Mouse (Mus musculus): ENCODE results near the gene Trub1. TPM values are rescaled to one million over a fixed set of nuclear protein-coding genes. Genes with fewer than 3 reads are reported as not detected.

Gene Trub1
- polyA plus RNA-seq, 1 experiment = 5.4 TPM

DNA sequence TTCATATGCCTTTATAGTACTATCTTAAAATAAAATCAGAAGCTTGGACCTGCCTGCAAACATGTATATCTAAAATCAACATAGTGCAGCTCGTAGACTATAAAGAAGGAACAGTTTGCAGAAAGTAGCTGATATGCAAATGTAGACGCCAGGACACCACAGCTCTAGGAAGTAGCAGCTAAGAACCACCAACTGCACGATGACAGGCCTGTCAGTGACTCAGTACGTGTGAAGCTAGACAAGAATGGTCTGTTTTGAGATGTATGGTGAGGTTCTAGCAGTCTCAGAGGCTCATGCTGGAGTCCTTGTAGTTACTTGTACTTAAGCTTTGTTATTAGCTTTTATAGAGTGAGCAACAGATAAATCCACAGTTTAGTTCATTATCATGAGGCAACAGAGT is 22.6 kb downstream of the Trub1 start:
- Histone ChIP-seq H3K27me3 (ENCODE audit: control insufficient read depth, insufficient read depth, insufficient read length) (no peaks in the 10 kb centered on the region), H3K36me3 (ENCODE audit: control insufficient read depth, insufficient read depth) (peaks cover 24% of the 10 kb centered on the region)
- TF ChIP-seq MAX (IDR thresholded peaks at IDR 0.05) (no peak), CTCF (IDR thresholded peaks at IDR 0.05; ENCODE audit: control insufficient read depth, insufficient read depth, insufficient read length) (no peak), FOSL1 (IDR thresholded peaks at IDR 0.05; ENCODE audit: insufficient read depth, low read length, poor library complexity, severe bottlenecking) (no peak), MYOG (IDR thresholded peaks at IDR 0.05; ENCODE audit: control insufficient read depth, extremely low read depth, insufficient read length) (no peak), CEBPB (IDR thresholded peaks at IDR 0.05; ENCODE audit: low read depth) (no peak), MYOD1 (IDR thresholded peaks at IDR 0.05; ENCODE audit: control insufficient read depth, insufficient read length, low read depth) (no peak), USF1 (IDR thresholded peaks at IDR 0.05; ENCODE audit: low read depth) (no peak)

DNA sequence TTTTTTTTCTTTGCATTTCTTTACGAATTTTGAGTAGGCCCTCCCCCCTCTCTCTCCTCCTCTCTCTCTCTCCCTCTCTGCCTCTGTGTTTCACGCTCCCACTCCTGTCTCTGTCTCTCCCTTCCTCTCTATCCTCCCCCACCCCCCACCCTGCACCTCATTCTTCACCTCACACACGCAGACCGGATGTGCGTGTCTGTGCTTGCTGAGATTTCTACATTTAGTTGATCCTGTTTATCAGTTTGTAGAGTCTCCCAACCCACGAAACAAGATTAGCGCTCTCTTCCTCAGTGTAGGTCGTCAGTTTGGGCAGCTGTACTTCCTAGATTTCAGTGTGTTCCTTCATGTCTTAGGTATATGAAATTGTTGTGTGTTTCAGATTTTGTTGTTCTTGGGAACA is 24.6 kb downstream of the Trub1 start:
- Histone ChIP-seq H3K27me3 (ENCODE audit: control insufficient read depth, insufficient read depth, insufficient read length) (no peaks in the 10 kb centered on the region), H3K4me3 (ENCODE audit: insufficient read depth, poor library complexity, severe bottlenecking) (no peak overlapping the region), H3K79me3 (ENCODE audit: low read depth) (no peaks in the 10 kb centered on the region), H3K79me2 (ENCODE audit: control insufficient read depth, insufficient read depth) (no peaks in the 10 kb centered on the region), H3K36me3 (ENCODE audit: control insufficient read depth, insufficient read depth) (peaks cover 13% of the 10 kb centered on the region), H3ac (ENCODE audit: control insufficient read depth, insufficient read length, low read depth) (no peak overlapping the region)
- no peak for TF ChIP-seq CTCF (IDR thresholded peaks at IDR 0.05; ENCODE audit: control insufficient read depth, insufficient read depth, insufficient read length)
- TF ChIP-seq FOSL1 (IDR thresholded peaks at IDR 0.05; ENCODE audit: insufficient read depth, low read length, poor library complexity, severe bottlenecking) = no peak
- no peak for TF ChIP-seq MYOD1 (IDR thresholded peaks at IDR 0.05; ENCODE audit: control insufficient read depth, insufficient read length, low read depth)
- TF ChIP-seq MAX (IDR thresholded peaks at IDR 0.05) = no peak
- no peak for TF ChIP-seq CEBPB (IDR thresholded peaks at IDR 0.05; ENCODE audit: low read depth)
- TF ChIP-seq MYOG (IDR thresholded peaks at IDR 0.05; ENCODE audit: control insufficient read depth, extremely low read depth, insufficient read length) = no peak
- no peak for TF ChIP-seq USF1 (IDR thresholded peaks at IDR 0.05; ENCODE audit: low read depth)

More for the DNA sequence above, 22.6 kb downstream of the Trub1 start:
- Histone ChIP-seq H3K79me3 (ENCODE audit: low read depth) (no peaks in the 10 kb centered on the region), H3ac (ENCODE audit: control insufficient read depth, insufficient read length, low read depth) (no peak overlapping the region), H3K79me2 (ENCODE audit: control insufficient read depth, insufficient read depth) (no peaks in the 10 kb centered on the region), H3K4me3 (ENCODE audit: insufficient read depth, poor library complexity, severe bottlenecking) (no peak overlapping the region)

DNA sequence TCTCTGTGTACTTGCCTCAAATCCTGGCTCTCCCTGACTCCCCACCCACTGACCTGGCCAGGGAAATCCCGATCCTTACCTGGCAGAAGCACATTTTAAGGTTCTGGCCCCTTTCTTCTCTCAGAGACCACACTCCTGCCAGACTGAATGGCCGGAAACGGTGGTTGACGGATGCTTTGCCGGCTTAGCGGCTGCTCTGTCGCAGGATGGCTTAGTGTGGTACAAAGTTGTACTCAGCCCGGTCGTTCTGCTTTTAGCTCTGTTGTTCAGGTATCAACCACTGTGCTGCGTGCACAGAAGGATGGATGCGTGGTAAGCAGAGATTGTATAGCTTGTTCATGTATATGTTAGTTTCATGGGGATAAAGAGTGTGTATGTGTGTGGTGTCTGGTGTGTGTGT is 25.3 kb downstream of the Trub1 start:
- H3K4me3 ChIP-seq (ENCODE audit: insufficient read depth, poor library complexity, severe bottlenecking) = no peak overlapping the region
- H3K36me3 ChIP-seq (ENCODE audit: control insufficient read depth, insufficient read depth) = peaks cover 10% of the 10 kb centered on the region
- no peak for TF ChIP-seq CTCF (IDR thresholded peaks at IDR 0.05; ENCODE audit: control insufficient read depth, insufficient read depth, insufficient read length)
- TF ChIP-seq USF1 (IDR thresholded peaks at IDR 0.05; ENCODE audit: low read depth) = no peak
- no peak for TF ChIP-seq MYOG (IDR thresholded peaks at IDR 0.05; ENCODE audit: control insufficient read depth, extremely low read depth, insufficient read length)
- no peak for TF ChIP-seq MAX (IDR thresholded peaks at IDR 0.05)
- no peak for TF ChIP-seq MYOD1 (IDR thresholded peaks at IDR 0.05; ENCODE audit: control insufficient read depth, insufficient read length, low read depth)
- no peak for TF ChIP-seq FOSL1 (IDR thresholded peaks at IDR 0.05; ENCODE audit: insufficient read depth, low read length, poor library complexity, severe bottlenecking)
- TF ChIP-seq CEBPB (IDR thresholded peaks at IDR 0.05; ENCODE audit: low read depth) = no peak
- H3ac ChIP-seq (ENCODE audit: control insufficient read depth, insufficient read length, low read depth) = no peak overlapping the region
- H3K79me2 ChIP-seq (ENCODE audit: control insufficient read depth, insufficient read depth) = no peaks in the 10 kb centered on the region
- no peaks in the 10 kb centered on the region for H3K79me3 ChIP-seq (ENCODE audit: low read depth)
- H3K27me3 ChIP-seq (ENCODE audit: control insufficient read depth, insufficient read depth, insufficient read length) = no peaks in the 10 kb centered on the region

DNA sequence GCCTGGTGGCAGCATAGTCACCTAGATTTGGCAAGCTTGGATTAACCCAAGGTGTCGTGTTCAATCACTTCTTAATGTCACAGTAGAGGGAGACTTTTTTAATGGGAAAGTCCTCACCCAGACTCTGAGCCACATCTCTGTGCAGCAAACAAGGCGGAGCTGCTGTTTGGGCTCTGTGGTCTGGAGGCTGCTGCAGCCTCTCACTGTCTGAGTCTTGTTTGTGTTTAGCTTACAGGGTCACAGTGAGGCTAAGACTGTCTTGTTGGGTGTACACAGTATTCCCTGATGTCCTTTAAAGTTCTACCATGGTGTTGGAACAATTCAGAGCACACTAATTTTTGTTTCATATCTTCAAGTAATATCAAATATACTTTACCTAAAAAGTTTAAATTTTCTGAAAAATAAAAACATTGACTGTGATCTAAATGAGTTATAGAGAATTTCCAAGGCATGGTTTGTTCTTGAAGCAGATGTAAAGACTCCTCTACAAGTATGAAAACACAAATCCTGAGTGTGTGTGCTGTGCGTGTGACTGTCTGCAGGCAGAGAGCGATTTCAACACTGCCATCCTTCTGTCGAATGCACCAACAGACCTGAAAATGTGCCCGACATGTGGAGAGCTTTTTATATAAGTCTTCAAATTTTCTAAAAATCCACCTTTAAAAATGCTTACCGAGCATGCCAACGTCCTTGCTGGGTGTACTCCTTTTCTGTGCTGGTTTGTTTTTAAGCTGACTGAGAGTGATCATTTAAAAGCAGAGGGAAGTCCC is 27.4 kb downstream of the Trub1 start:
- Histone ChIP-seq H3ac (ENCODE audit: control insufficient read depth, insufficient read length, low read depth) (no peak overlapping the region), H3K4me3 (ENCODE audit: insufficient read depth, poor library complexity, severe bottlenecking) (no peak overlapping the region), H3K36me3 (ENCODE audit: control insufficient read depth, insufficient read depth) (peaks cover 7% of the 10 kb centered on the region), H3K79me2 (ENCODE audit: control insufficient read depth, insufficient read depth) (no peaks in the 10 kb centered on the region), H3K27me3 (ENCODE audit: control insufficient read depth, insufficient read depth, insufficient read length) (no peaks in the 10 kb centered on the region), H3K79me3 (ENCODE audit: low read depth) (no peaks in the 10 kb centered on the region)
- TF ChIP-seq USF1 (IDR thresholded peaks at IDR 0.05; ENCODE audit: low read depth) (no peak), FOSL1 (IDR thresholded peaks at IDR 0.05; ENCODE audit: insufficient read depth, low read length, poor library complexity, severe bottlenecking) (no peak), MYOD1 (IDR thresholded peaks at IDR 0.05; ENCODE audit: control insufficient read depth, insufficient read length, low read depth) (no peak), CEBPB (IDR thresholded peaks at IDR 0.05; ENCODE audit: low read depth) (no peak), MAX (IDR thresholded peaks at IDR 0.05) (no peak), CTCF (IDR thresholded peaks at IDR 0.05; ENCODE audit: control insufficient read depth, insufficient read depth, insufficient read length) (no peak), MYOG (IDR thresholded peaks at IDR 0.05; ENCODE audit: control insufficient read depth, extremely low read depth, insufficient read length) (no peak)

- TF ChIP-seq FOSL1 (IDR thresholded peaks at IDR 0.05; ENCODE audit: insufficient read depth, low read length, poor library complexity, severe bottlenecking) (no peak), MAX (IDR thresholded peaks at IDR 0.05) (no peak)
Observed at GRCm38 (mm10) chr19:57481743-57482259, 29.1 kb downstream of the Trub1 start.

More at GRCm38 (mm10) chr19:57481743-57482259, 29.1 kb downstream of the Trub1 start:
- H3K36me3 ChIP-seq (ENCODE audit: control insufficient read depth, insufficient read depth) = peaks cover 10% of the 10 kb centered on the region
- no peaks in the 10 kb centered on the region for H3K79me3 ChIP-seq (ENCODE audit: low read depth)
- H3K4me3 ChIP-seq (ENCODE audit: insufficient read depth, poor library complexity, severe bottlenecking) = no peak overlapping the region
- no peaks in the 10 kb centered on the region for H3K27me3 ChIP-seq (ENCODE audit: control insufficient read depth, insufficient read depth, insufficient read length)
- no peak overlapping the region for H3ac ChIP-seq (ENCODE audit: control insufficient read depth, insufficient read length, low read depth)
- no peaks in the 10 kb centered on the region for H3K79me2 ChIP-seq (ENCODE audit: control insufficient read depth, insufficient read depth)
